Mouse (Mus musculus): Measurements from ENCODE around the gene Arf5.

The Arf5 gene

GRCm38 (mm10) chr6:28423313-28423712, at the start of gene Arf5:
Gene Arf5 (plus strand): TSS chr6:28423560.
- in situ Hi-C loops (cut with MboI, MseI) = loop anchor here (25.0 kb wide), 1 partner anchor 761 kb away; no protein-coding TSS in a partner anchor

GRCm38 (mm10) chr6:28381983-28382382, 41.4 kb upstream of the Arf5 start:
- in situ Hi-C loops (cut with MboI, MseI) = no loop called here

- in situ Hi-C loops (cut with MboI, MseI) = no loop called here
Observed at GRCm38 (mm10) chr6:28385169-28385568, 38.2 kb upstream of the Arf5 start.

GRCm38 (mm10) chr6:28389038-28389437, 34.3 kb upstream of the Arf5 start:
- in situ Hi-C loops (cut with MboI, MseI) = no loop called here

- in situ Hi-C loops (cut with MboI, MseI) = loop anchor here (10.0 kb wide), 1 partner anchor 131 kb away; no protein-coding TSS in a partner anchor
Observed at GRCm38 (mm10) chr6:28396051-28396852, 27.1 kb upstream of the Arf5 start.

GRCm38 (mm10) chr6:28396853-28397457, 26.4 kb upstream of the Arf5 start:
- in situ Hi-C loops (cut with MboI, MseI) = loop anchor here (10.0 kb wide), 1 partner anchor 132 kb away; no protein-coding TSS in a partner anchor

- in situ Hi-C loops (cut with MboI, MseI) = loop anchor here (10.0 kb wide), 1 partner anchor 133 kb away; no protein-coding TSS in a partner anchor
Observed at GRCm38 (mm10) chr6:28397681-28398203, 25.6 kb upstream of the Arf5 start, which contains the start of gene Zfp800. Gene Zfp800 (minus strand): TSS chr6:28398005.

- in situ Hi-C loops (cut with MboI, MseI) = loop anchor here (10.0 kb wide), 1 partner anchor 134 kb away; no protein-coding TSS in a partner anchor
Observed at GRCm38 (mm10) chr6:28398726-28399125, 24.6 kb upstream of the Arf5 start.

- in situ Hi-C loops (cut with MboI, MseI) = loop anchor here (10.0 to 25.0 kb wide), 2 partner anchors 135 to 737 kb away; no protein-coding TSS in a partner anchor
Observed at GRCm38 (mm10) chr6:28399791-28400190, 23.6 kb upstream of the Arf5 start.

- in situ Hi-C loops (cut with MboI, MseI) = loop anchor here (25.0 kb wide), 1 partner anchor 748 kb away; no protein-coding TSS in a partner anchor
Observed at GRCm38 (mm10) chr6:28410053-28410452, 13.3 kb upstream of the Arf5 start.

GRCm38 (mm10) chr6:28411236-28411635, 12.1 kb upstream of the Arf5 start:
- in situ Hi-C loops (cut with MboI, MseI) = loop anchor here (25.0 kb wide), 1 partner anchor 749 kb away; no protein-coding TSS in a partner anchor

- in situ Hi-C loops (cut with MboI, MseI) = loop anchor here (25.0 kb wide), 1 partner anchor 755 kb away; no protein-coding TSS in a partner anchor
Observed at GRCm38 (mm10) chr6:28416981-28417380, 6.4 kb upstream of the Arf5 start.

- in situ Hi-C loops (cut with MboI, MseI) = loop anchor here (25.0 kb wide), 1 partner anchor 756 kb away; no protein-coding TSS in a partner anchor
Observed at GRCm38 (mm10) chr6:28418449-28418848, 4.9 kb upstream of the Arf5 start.

GRCm38 (mm10) chr6:28419673-28420072, 3.7 kb upstream of the Arf5 start:
- in situ Hi-C loops (cut with MboI, MseI) = loop anchor here (25.0 kb wide), 1 partner anchor 757 kb away; no protein-coding TSS in a partner anchor

GRCm38 (mm10) chr6:28420361-28420760, 3.0 kb upstream of the Arf5 start:
- in situ Hi-C loops (cut with MboI, MseI) = loop anchor here (25.0 kb wide), 1 partner anchor 758 kb away; no protein-coding TSS in a partner anchor

- in situ Hi-C loops (cut with MboI, MseI) = loop anchor here (25.0 kb wide), 1 partner anchor 759 kb away; no protein-coding TSS in a partner anchor
Observed at GRCm38 (mm10) chr6:28420865-28421264, 2.5 kb upstream of the Arf5 start.

GRCm38 (mm10) chr6:28421469-28422000, 1.8 kb upstream of the Arf5 start:
- in situ Hi-C loops (cut with MboI, MseI) = loop anchor here (25.0 kb wide), 1 partner anchor 759 kb away; no protein-coding TSS in a partner anchor

GRCm38 (mm10) chr6:28422651-28423290, 589 bp upstream of the Arf5 start:
- in situ Hi-C loops (cut with MboI, MseI) = loop anchor here (25.0 kb wide), 1 partner anchor 760 kb away; no protein-coding TSS in a partner anchor

- in situ Hi-C loops (cut with MboI, MseI) = loop anchor here (25.0 kb wide), 1 partner anchor 762 kb away; no protein-coding TSS in a partner anchor
Observed at GRCm38 (mm10) chr6:28423767-28424695, 671 bp downstream of the Arf5 start.
